Mouse (Mus musculus) urinary bladder, postnatal 25 days (tissue): ENCODE measurements at regions not wholly inside any gene's neighbourhood (a gene's known extent, or its start where the extent isn't known, plus 50 kb on each side); places are given as distances from the start of the nearest gene placed in this dataset.

ENCODE experiments used
- DNase-seq: peaks from one replicate; pipeline ENCODE4 v3.0.0; 2022; ENCODE audit warnings: low spot score

GRCm38 (mm10) chr12:99039497-99040322, 119.3 kb downstream of the Ttc8 start:
- no peak for DNase-seq

GRCm38 (mm10) chr12:99041606-99042005, 121.2 kb downstream of the Ttc8 start:
- DNase-seq = no peak

- no peak for DNase-seq
These were observed 122.8 kb downstream of the Ttc8 start for GRCm38 (mm10) chr12:99042918-99043862.

- no peak for DNase-seq
These were observed 124.1 kb downstream of the Ttc8 start for GRCm38 (mm10) chr12:99044477-99044876.

GRCm38 (mm10) chr12:99050426-99050825, 130.1 kb downstream of the Ttc8 start:
- DNase-seq = no peak

- no peak for DNase-seq
These were observed 132.2 kb downstream of the Ttc8 start for GRCm38 (mm10) chr12:99052599-99052998.

- DNase-seq = no peak
These were observed 137.1 kb downstream of the Ttc8 start for GRCm38 (mm10) chr12:99057521-99057920.

GRCm38 (mm10) chr12:99058916-99059315, 138.5 kb downstream of the Ttc8 start:
- no peak for DNase-seq

GRCm38 (mm10) chr12:99059491-99059890, 139.1 kb downstream of the Ttc8 start:
- DNase-seq = no peak

- no peak for DNase-seq
These were observed 140.3 kb downstream of the Ttc8 start for GRCm38 (mm10) chr12:99060702-99061101.

- no peak for DNase-seq
These were observed 143.1 kb downstream of the Ttc8 start for GRCm38 (mm10) chr12:99063441-99063840.

GRCm38 (mm10) chr12:99063885-99064284, 143.5 kb downstream of the Ttc8 start:
- DNase-seq = no peak

- no peak for DNase-seq
These were observed 147.6 kb downstream of the Ttc8 start for GRCm38 (mm10) chr12:99067962-99068361.

- DNase-seq = no peak
These were observed 153.4 kb downstream of the Ttc8 start for GRCm38 (mm10) chr12:99073766-99074165.

GRCm38 (mm10) chr12:99077366-99077765, 157.0 kb downstream of the Ttc8 start:
- DNase-seq = no peak

GRCm38 (mm10) chr12:99079873-99080272, 159.5 kb downstream of the Ttc8 start:
- no peak for DNase-seq

- no peak for DNase-seq
These were observed 163.2 kb downstream of the Ttc8 start for GRCm38 (mm10) chr12:99083616-99084015.

GRCm38 (mm10) chr12:99084144-99084543, 163.8 kb downstream of the Ttc8 start:
- DNase-seq = peak; percentile 71

- no peak for DNase-seq
These were observed 166.9 kb downstream of the Ttc8 start for GRCm38 (mm10) chr12:99087286-99087685.

GRCm38 (mm10) chr12:99091770-99092169, 171.4 kb downstream of the Ttc8 start:
- DNase-seq = no peak

- no peak for DNase-seq
These were observed 172.8 kb downstream of the Ttc8 start for GRCm38 (mm10) chr12:99093151-99093550.

- DNase-seq = no peak
These were observed 173.6 kb downstream of the Ttc8 start for GRCm38 (mm10) chr12:99093989-99094388.
